27 mouse cellular contexts compared by ENCODE assay signal in the genomic region with DNA sequence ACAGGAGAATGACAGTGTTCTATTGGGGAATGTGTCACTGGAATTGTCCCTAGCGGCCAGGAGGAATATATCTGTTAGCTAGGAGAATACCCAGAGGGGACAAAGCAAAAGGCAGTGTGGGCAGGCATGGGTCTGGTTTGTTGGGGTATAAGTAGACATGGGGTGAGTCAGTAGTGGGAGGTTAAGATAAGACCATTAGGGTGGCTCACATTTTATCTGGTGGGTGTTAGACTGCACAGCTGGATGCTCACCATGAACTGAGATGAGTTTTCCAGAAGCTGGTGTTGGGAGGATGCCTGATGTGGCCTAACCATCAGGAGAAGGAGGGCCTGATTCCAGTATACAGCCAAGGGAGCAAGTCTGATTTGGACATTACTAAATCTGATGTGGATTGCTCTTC. TPM values are rescaled to one million over a fixed set of nuclear protein-coding genes. Genes with fewer than 3 reads are reported as not detected.
DNase-seq lines count a peak whose midpoint lies in the region; ATAC-seq and TF ChIP-seq lines count a peak whose summit lies in the region.
"Had no signal": no experiment of that assay in that cellular context is flagged by ENCODE, and none has a peak within 500 bp of the region (broad histone marks: within the 10 kb centered on the region; RNA-seq: fewer than 3 reads in every experiment).

No protein-coding gene starts in this region.

- H3K27ac ChIP-seq in kidney, postnatal 0 days: 0 out of 2 replicates have a peak overlapping the region, but pooled peaks have one; percentile 19
- H3K27ac ChIP-seq in liver, embryonic 14.5 days: no peak overlapping the region
- H3K27ac ChIP-seq in stomach, embryonic 15.5 days: 0 out of 2 replicates have a peak overlapping the region, but pooled peaks have one; percentile 33
- H3K27ac ChIP-seq: forebrain, embryonic 12.5 days; heart, embryonic 15.5 days; limb, embryonic 15.5 days had no signal

- H3K27me3 ChIP-seq in kidney, postnatal 0 days (ENCODE audit: insufficient read depth, low read length): no peaks in the 10 kb centered on the region
- no peaks in the 10 kb centered on the region for H3K27me3 ChIP-seq in liver, embryonic 14.5 days (ENCODE audit: control insufficient read depth, insufficient read depth, low read length)
- H3K27me3 ChIP-seq in stomach, embryonic 15.5 days (replicated peaks): no peaks in the 10 kb centered on the region
- H3K27me3 ChIP-seq: forebrain, embryonic 12.5 days; heart, embryonic 15.5 days; limb, embryonic 15.5 days had no signal

- H3K4me2 ChIP-seq in kidney, postnatal 0 days (ENCODE audit: low read length): no peak overlapping the region
- peak overlapping the region; percentile 30; the same call in 1 of the 2 replicates for H3K4me2 ChIP-seq in liver, embryonic 14.5 days (ENCODE audit: low read depth)
- no peak overlapping the region for H3K4me2 ChIP-seq in stomach, embryonic 15.5 days
- H3K4me2 ChIP-seq: forebrain, embryonic 12.5 days; heart, embryonic 15.5 days; limb, embryonic 15.5 days had no signal

- TF ChIP-seq CTCF in kidney, postnatal 0 days (IDR thresholded peaks at IDR 0.05; ENCODE audit: low read depth): no peak
- TF ChIP-seq CTCF in liver, embryonic 14.5 days (IDR thresholded peaks at IDR 0.05; ENCODE audit: low read depth): no peak

- no peaks in the 10 kb centered on the region for H3K36me3 ChIP-seq in kidney, postnatal 0 days (ENCODE audit: insufficient read depth, low read length)
- H3K36me3 ChIP-seq in liver, embryonic 14.5 days (replicated peaks; ENCODE audit: control insufficient read depth, insufficient read depth, low read depth): no peaks in the 10 kb centered on the region
- no peaks in the 10 kb centered on the region for H3K36me3 ChIP-seq in stomach, embryonic 15.5 days
- H3K36me3 ChIP-seq: forebrain, embryonic 12.5 days; heart, embryonic 15.5 days; limb, embryonic 15.5 days had no signal

- H3K9ac ChIP-seq in kidney, postnatal 0 days (ENCODE audit: low read depth, low read length): no peak overlapping the region
- no peak overlapping the region for H3K9ac ChIP-seq in liver, embryonic 14.5 days (replicated peaks)
- H3K9ac ChIP-seq in stomach, embryonic 15.5 days: no peak overlapping the region
- H3K9ac ChIP-seq: forebrain, embryonic 12.5 days; heart, embryonic 15.5 days; limb, embryonic 15.5 days had no signal

- no peaks in the 10 kb centered on the region for H3K9me3 ChIP-seq in kidney, postnatal 0 days (replicated peaks; ENCODE audit: low read length)
- H3K9me3 ChIP-seq in liver, embryonic 14.5 days (ENCODE audit: control insufficient read depth, low read length): no peaks in the 10 kb centered on the region
- no peaks in the 10 kb centered on the region for H3K9me3 ChIP-seq in stomach, embryonic 15.5 days
- H3K9me3 ChIP-seq: forebrain, embryonic 12.5 days; heart, embryonic 15.5 days; limb, embryonic 15.5 days had no signal

- DNase-seq in kidney, postnatal 0 days (ENCODE audit: low spot score): no peak
- no peak for DNase-seq in kidney, postnatal 36 days
- DNase-seq in liver, embryonic 14.5 days (ENCODE audit: low read depth in 3 of 3, low spot score in 3 of 3): peak in 1 of 3 experiments; percentile 26
- no peak for DNase-seq in adrenal gland, postnatal 14 days
- no peak for DNase-seq in spleen, postnatal 4 days (ENCODE audit: low spot score in 2 of 2)
- DNase-seq: adrenal gland, adult 8-10 months; cerebellum, adult 2 months; heart, adult 18-20 months; lung, postnatal 10 days; midbrain, embryonic 14.5 days; right cerebral cortex, postnatal 14 days; thymus, adult 18-20 months; thymus, postnatal 4 days had no signal

- WGBS in kidney, postnatal 0 days: 70% methylated on average over 1 of the region's 1 CpGs
- WGBS in liver, embryonic 14.5 days (ENCODE audit: insufficient replicate concordance): 55% methylated on average over 1 of the region's 1 CpGs
- 89% methylated on average over 1 of the region's 1 CpGs for WGBS in stomach, embryonic 15.5 days

- no peak overlapping the region for H3K4me3 ChIP-seq in kidney, postnatal 0 days (replicated peaks; ENCODE audit: low read depth, low read length)
- H3K4me3 ChIP-seq in liver, embryonic 14.5 days (ENCODE audit: insufficient read depth in 1 of 2, low read depth in 2 of 2, low read length in 2 of 2): no peak overlapping the region
- no peak overlapping the region for H3K4me3 ChIP-seq in stomach, embryonic 15.5 days (replicated peaks)
- H3K4me3 ChIP-seq: forebrain, embryonic 12.5 days; heart, embryonic 15.5 days; limb, embryonic 15.5 days; myocyte had no signal

- TF ChIP-seq EP300 in liver, embryonic 14.5 days (IDR thresholded peaks at IDR 0.05; ENCODE audit: low read depth): no peak

- no peaks in the 10 kb centered on the region for H3K4me1 ChIP-seq in kidney, postnatal 0 days (replicated peaks; ENCODE audit: insufficient read depth, low read length)
- peaks cover 0 to 16% of the 10 kb centered on the region in 2 experiments; a peak in 2 of 4 replicates for H3K4me1 ChIP-seq in liver, embryonic 14.5 days (replicated peaks; ENCODE audit: control insufficient read depth in 2 of 2, insufficient read depth in 2 of 2, low read length in 1 of 2)
- no peaks in the 10 kb centered on the region for H3K4me1 ChIP-seq in stomach, embryonic 15.5 days
- H3K4me1 ChIP-seq: forebrain, embryonic 12.5 days; heart, embryonic 15.5 days had no signal

- ATAC-seq in kidney, postnatal 0 days (replicated peaks; ENCODE audit: low FRiP score, low read depth): no peak
- ATAC-seq in common myeloid progenitor, adult 5-6 weeks (replicated peaks; ENCODE audit: low read depth, poor library complexity, severe bottlenecking): peak; percentile 22; the same call in 1 of the 2 replicates
- ATAC-seq in liver, embryonic 14.5 days (ENCODE audit: insufficient read depth): peak; percentile 78
- peak; percentile 10; the same call in 1 of the 2 replicates for ATAC-seq in stomach, embryonic 15.5 days (ENCODE audit: insufficient read depth, low FRiP score, low read depth)
- ATAC-seq: hindbrain, embryonic 16.5 days had no signal

RNA-seq across cellular contexts. Expression of a gene that starts 14.2 kb away (rescaled TPM):
- 41.6 and 42.9 TPM in 2 replicates for polyA plus RNA-seq in kidney, postnatal 0 days (2015; fragmentation: Nextera tagmentation; extraction: Ambion mirVana)
- 1.4 and 1.8 TPM in 2 replicates for total RNA-seq in common myeloid progenitor, adult 5-6 weeks (2017)
- 3.2 and 3.4 TPM in 2 replicates for polyA plus RNA-seq in liver, embryonic 14.5 days (2012; rRNA removed)
- 8.6 and 9.2 TPM in 2 replicates for polyA plus RNA-seq in liver, embryonic 14.5 days (2014; fragmentation: Nextera tagmentation; extraction: Ambion mirVana)
- 18.9 and 21.2 TPM in 2 replicates for polyA plus RNA-seq in stomach, embryonic 15.5 days (2015; fragmentation: Nextera tagmentation; extraction: Ambion mirVana)
- 41.8 and 45.9 TPM in 2 replicates for total RNA-seq in adrenal gland, postnatal 14 days (2021)

RNA-seq across cellular contexts. Expression of a gene that starts 22.6 kb away (rescaled TPM):
- 0.25 and 0.26 TPM in 2 replicates for polyA plus RNA-seq in kidney, postnatal 0 days (2015; fragmentation: Nextera tagmentation; extraction: Ambion mirVana)
- total RNA-seq in common myeloid progenitor, adult 5-6 weeks (2017): not detected in 2 replicates
- polyA plus RNA-seq in liver, embryonic 14.5 days (2012; rRNA removed): 0.68 and 0.87 TPM in 2 replicates
- polyA plus RNA-seq in liver, embryonic 14.5 days (2014; fragmentation: Nextera tagmentation; extraction: Ambion mirVana): 1.9 and 2.1 TPM in 2 replicates
- 0.94 and 0.99 TPM in 2 replicates for polyA plus RNA-seq in stomach, embryonic 15.5 days (2015; fragmentation: Nextera tagmentation; extraction: Ambion mirVana)
- total RNA-seq in adrenal gland, postnatal 14 days (2021): 2.6 and 3.9 TPM in 2 replicates
- total RNA-seq: gastrocnemius, adult 8-10 months; hematopoietic stem cell, adult 5-6 weeks; left cerebral cortex, postnatal 36 days had no signal
- polyA plus RNA-seq: forebrain, embryonic 12.5 days had no signal

RNA-seq across cellular contexts. Expression of a gene that starts 59.9 kb away (rescaled TPM):
- polyA plus RNA-seq in kidney, postnatal 0 days (2015; fragmentation: Nextera tagmentation; extraction: Ambion mirVana): not detected in 2 replicates
- total RNA-seq in common myeloid progenitor, adult 5-6 weeks (2017): not detected in 2 replicates
- not detected in 2 replicates for polyA plus RNA-seq in liver, embryonic 14.5 days (2012; rRNA removed)
- polyA plus RNA-seq in liver, embryonic 14.5 days (2014; fragmentation: Nextera tagmentation; extraction: Ambion mirVana): not detected in 2 replicates
- polyA plus RNA-seq in stomach, embryonic 15.5 days (2015; fragmentation: Nextera tagmentation; extraction: Ambion mirVana): 0.21 TPM in 1 of 2 replicates, not detected in the other
- not detected in 2 replicates for total RNA-seq in adrenal gland, postnatal 14 days (2021)
- total RNA-seq: adrenal gland, adult 8-10 months; gastrocnemius, adult 8-10 months; heart, adult 18-20 months; hematopoietic stem cell, adult 5-6 weeks; left cerebral cortex, postnatal 36 days; megakaryocyte, adult 5-6 weeks had no signal
- polyA plus RNA-seq: cerebellum, adult 2 months; cortical plate, adult 2 months; embryonic facial prominence, embryonic 11.5 days; forebrain, embryonic 12.5 days; heart, embryonic 15.5 days; limb, embryonic 15.5 days; midbrain, embryonic 14.5 days; myocyte; neural tube, embryonic 14.5 days had no signal
